11 mouse cellular contexts compared by ENCODE assay signal in genomic region chr8:106394493-106394892, GRCm38 (mm10). TPM values are rescaled to one million over a fixed set of nuclear protein-coding genes. Genes with fewer than 3 reads are reported as not detected.
DNase-seq lines count a peak whose midpoint lies in the region; ATAC-seq and TF ChIP-seq lines count a peak whose summit lies in the region.
"Had no signal": no experiment of that assay in that cellular context is flagged by ENCODE, and none has a peak within 500 bp of the region (broad histone marks: within the 10 kb centered on the region; RNA-seq: fewer than 3 reads in every experiment).

No protein-coding gene starts in this region.

- H3K4me1 ChIP-seq in stomach, postnatal 0 days (replicated peaks; ENCODE audit: control insufficient read depth, insufficient read depth): no peaks in the 10 kb centered on the region
- H3K4me1 ChIP-seq: forebrain, embryonic 10.5 days; stomach, embryonic 15.5 days had no signal

- no peak overlapping the region for H3K4me3 ChIP-seq in gastrocnemius, adult 2 months
- H3K4me3 ChIP-seq in stomach, postnatal 0 days (ENCODE audit: low read depth, low read length): no peak overlapping the region
- H3K4me3 ChIP-seq: forebrain, embryonic 10.5 days; hindbrain, embryonic 10.5 days; stomach, embryonic 15.5 days had no signal

- no peak for ATAC-seq in stomach, postnatal 0 days (ENCODE audit: low FRiP score, low TSS enrichment)

- H3K36me3 ChIP-seq in stomach, postnatal 0 days (ENCODE audit: control insufficient read depth, insufficient read depth, low read length): no peaks in the 10 kb centered on the region
- H3K36me3 ChIP-seq: forebrain, embryonic 10.5 days; hindbrain, embryonic 10.5 days; stomach, embryonic 15.5 days had no signal

- H3K9me3 ChIP-seq in stomach, postnatal 0 days (ENCODE audit: control insufficient read depth, low read length): no peaks in the 10 kb centered on the region
- H3K9me3 ChIP-seq: forebrain, embryonic 10.5 days; hindbrain, embryonic 10.5 days; stomach, embryonic 15.5 days had no signal

- H3K4me2 ChIP-seq in stomach, postnatal 0 days (replicated peaks; ENCODE audit: low read depth): no peak overlapping the region
- H3K4me2 ChIP-seq: stomach, embryonic 15.5 days had no signal

- peak overlapping the region; percentile 72 for H3K27ac ChIP-seq in gastrocnemius, adult 2 months
- peak overlapping the region; percentile 35; the same call in 1 of the 2 replicates for H3K27ac ChIP-seq in stomach, postnatal 0 days (replicated peaks)
- H3K27ac ChIP-seq: forebrain, embryonic 10.5 days; hindbrain, embryonic 10.5 days; stomach, embryonic 15.5 days had no signal

- TF ChIP-seq CTCF in gastrocnemius, adult 2 months (IDR thresholded peaks at IDR 0.05): no peak
- no peak for TF ChIP-seq CTCF in stomach, postnatal 0 days (IDR thresholded peaks at IDR 0.05; ENCODE audit: low read depth)

- peak; percentile 72 for DNase-seq in gastrocnemius, adult 2 months
- no peak for DNase-seq in gastrocnemius, postnatal 4 days (ENCODE audit: low spot score in 2 of 2)
- peak; percentile 52 to 60 for DNase-seq in spleen, postnatal 36 days (ENCODE audit: low spot score in 2 of 2)
- DNase-seq in spleen, postnatal 4 days (ENCODE audit: low spot score in 2 of 2): no peak
- peak; percentile 55 to 60 for DNase-seq in heart, postnatal 14 days
- no peak for DNase-seq in stomach, postnatal 0 days (ENCODE audit: low spot score)
- no peak for DNase-seq in kidney, adult 11 months
- DNase-seq in Muller cell, postnatal 12 days (ENCODE audit: inconsistent ontology term): no peak

- WGBS in stomach, postnatal 0 days: 64% methylated on average over 4 of the region's 4 CpGs

- no peaks in the 10 kb centered on the region for H3K27me3 ChIP-seq in stomach, postnatal 0 days (ENCODE audit: control insufficient read depth, insufficient read depth, low read length)
- H3K27me3 ChIP-seq: stomach, embryonic 15.5 days had no signal

- no peak overlapping the region for H3K9ac ChIP-seq in stomach, postnatal 0 days (ENCODE audit: low read length)
- H3K9ac ChIP-seq: stomach, embryonic 15.5 days had no signal

- intact Hi-C loops in gastrocnemius, adult 2 months (cut with DNase I): no loop called here
- intact Hi-C loops in heart, postnatal 14 days (cut with DNase I): no loop called here

- no peak for TF ChIP-seq EP300 in stomach, postnatal 0 days (optimal IDR thresholded peaks at IDR 0.05)

RNA-seq across cellular contexts. Expression of gene Zfp90, which starts 20.6 kb away (rescaled TPM):
- total RNA-seq in gastrocnemius, adult 2 months (2021): 1 to 10 TPM; 1.2 to 1.7 TPM
- total RNA-seq in gastrocnemius, postnatal 4 days (2021): 10 to 100 TPM in 1 of 2 experiments, 1 to 10 TPM in 1; 8.7 to 11.0 TPM
- 1 to 10 TPM; 4.1 to 4.3 TPM for total RNA-seq in heart, postnatal 14 days (2021)
- polyA plus RNA-seq in stomach, postnatal 0 days (2015; fragmentation: Nextera tagmentation; extraction: Ambion mirVana): 8.6 and 8.8 TPM in 2 replicates

RNA-seq across cellular contexts. Expression of gene Smpd3, which starts 56.7 kb away (rescaled TPM):
- total RNA-seq in gastrocnemius, adult 2 months (2021): 1 to 10 TPM in 1 of 2 experiments, under 1 TPM in 1; 0.79 to 1.9 TPM
- total RNA-seq in gastrocnemius, postnatal 4 days (2021): 1 to 10 TPM; 1.3 to 2.0 TPM
- 1 to 10 TPM; 5.3 to 5.6 TPM for total RNA-seq in heart, postnatal 14 days (2021)
- 47.6 and 47.7 TPM in 2 replicates for polyA plus RNA-seq in stomach, postnatal 0 days (2015; fragmentation: Nextera tagmentation; extraction: Ambion mirVana)

Comparison
In these comparisons a context has a peak if more than half of its experiments do, and no peak if none do; other contexts are left out.
1. DNase-seq: peak in gastrocnemius, adult 2 months (single experiment), spleen, postnatal 36 days (2 of 2) and heart, postnatal 14 days (2 of 2); none in gastrocnemius, postnatal 4 days (0 of 2), spleen, postnatal 4 days (0 of 2), stomach, postnatal 0 days (single experiment), kidney, adult 11 months (single experiment) and Muller cell, postnatal 12 days (single experiment).